Mouse (Mus musculus): ENCODE data around the gene Cers6.

DNA sequence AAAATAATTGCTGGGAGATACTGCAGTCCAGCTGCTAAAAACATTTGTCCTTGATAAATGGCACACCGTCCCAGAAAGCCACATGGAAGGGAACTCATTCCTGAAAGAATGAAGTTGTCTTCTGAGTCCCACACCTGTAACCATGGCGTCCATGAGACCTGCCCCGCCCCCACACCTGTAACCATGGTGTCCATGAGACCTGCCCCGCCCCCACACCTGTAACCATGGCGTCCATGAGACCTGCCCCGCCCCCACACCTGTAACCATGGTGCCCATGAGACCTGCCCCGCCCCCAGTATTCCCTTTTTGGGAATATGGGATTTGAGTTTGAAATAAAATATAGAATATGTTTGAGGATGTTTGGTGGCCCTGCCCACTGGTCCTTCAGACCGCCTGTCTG is 106.8 kb downstream of the Cers6 start:
- no peak for TF ChIP-seq CTCF (IDR thresholded peaks at IDR 0.05; ENCODE audit: low read depth)
- no peak for TF ChIP-seq EP300 (IDR thresholded peaks at IDR 0.05; ENCODE audit: low read depth)

All from liver, embryonic 14.5 days (tissue).